45 mouse cellular contexts compared by ENCODE assay signal in the genomic region with DNA sequence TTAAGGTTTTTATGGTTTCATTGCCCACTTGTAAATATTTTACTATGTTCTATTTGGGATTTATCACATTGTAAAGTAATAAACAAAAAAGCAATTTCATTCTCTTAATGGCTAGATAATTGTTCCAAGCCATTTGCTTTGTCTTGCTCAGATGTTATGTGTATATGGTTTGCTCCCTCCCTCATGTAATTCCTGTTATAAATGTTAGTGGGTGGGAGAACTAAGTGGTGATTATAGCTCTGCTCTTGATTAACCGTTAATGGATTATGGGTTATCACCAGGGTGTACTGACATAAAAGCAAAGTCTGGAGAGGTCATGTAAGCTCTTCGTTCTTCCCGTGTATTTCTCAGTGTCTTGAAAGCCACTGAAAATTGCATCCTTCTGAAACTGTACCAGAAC. TPM values are rescaled to one million over a fixed set of nuclear protein-coding genes. Genes with fewer than 3 reads are reported as not detected.
"Had no signal": no experiment of that assay in that cellular context is flagged by ENCODE, and none has a peak within 500 bp of the region (broad histone marks: within the 10 kb centered on the region; RNA-seq: fewer than 3 reads in every experiment).

No protein-coding gene starts in this region.

- ATAC-seq: liver, embryonic 12.5 days; liver, postnatal 0 days; lung, postnatal 0 days; midbrain, embryonic 13.5 days; midbrain, embryonic 15.5 days; midbrain, embryonic 16.5 days had no signal

- H3K4me2 ChIP-seq: limb, embryonic 12.5 days; limb, embryonic 13.5 days; limb, embryonic 15.5 days; liver, embryonic 11.5 days; liver, embryonic 12.5 days; liver, embryonic 13.5 days; liver, embryonic 15.5 days; lung, embryonic 14.5 days; lung, embryonic 15.5 days; midbrain, embryonic 11.5 days; midbrain, embryonic 12.5 days; midbrain, embryonic 13.5 days; midbrain, embryonic 15.5 days had no signal

- H3K4me3 ChIP-seq: left cerebral cortex, adult 2 months; limb, embryonic 10.5 days; limb, embryonic 12.5 days; limb, embryonic 13.5 days; limb, embryonic 15.5 days; liver, embryonic 12.5 days; liver, embryonic 13.5 days; liver, embryonic 15.5 days; lung, embryonic 15.5 days; megakaryocyte, embryonic 14.5 days; midbrain, embryonic 10.5 days; midbrain, embryonic 12.5 days; midbrain, embryonic 13.5 days; midbrain, embryonic 15.5 days; myocyte had no signal

- H3K27me3 ChIP-seq: liver, embryonic 13.5 days; lung, embryonic 15.5 days; midbrain, embryonic 12.5 days; midbrain, embryonic 13.5 days; midbrain, embryonic 15.5 days had no signal

- H3K9me3 ChIP-seq: limb, embryonic 10.5 days; limb, embryonic 12.5 days; limb, embryonic 13.5 days; limb, embryonic 15.5 days; liver, embryonic 12.5 days; liver, embryonic 13.5 days; liver, embryonic 15.5 days; lung, embryonic 15.5 days; megakaryocyte, embryonic 14.5 days; midbrain, embryonic 10.5 days; midbrain, embryonic 12.5 days; midbrain, embryonic 13.5 days; midbrain, embryonic 15.5 days had no signal

- DNase-seq: left cerebral cortex, postnatal 4 days; liver; liver, embryonic 13.5 days; liver, postnatal 0 days; lung, adult 18-20 months; lung, adult 2 months; lung, embryonic 14.5 days; lung, postnatal 10 days; lung, postnatal 14 days; lung, postnatal 36 days; lung, postnatal 4 days; midbrain, embryonic 14.5 days had no signal

- H3K9ac ChIP-seq: limb, embryonic 12.5 days; limb, embryonic 13.5 days; limb, embryonic 15.5 days; liver, embryonic 12.5 days; liver, embryonic 13.5 days; liver, embryonic 14.5 days; liver, embryonic 15.5 days; liver, postnatal 0 days; lung, embryonic 14.5 days; lung, embryonic 15.5 days; midbrain, embryonic 12.5 days; midbrain, embryonic 13.5 days; midbrain, embryonic 15.5 days had no signal

- H3K36me3 ChIP-seq: limb, embryonic 10.5 days; limb, embryonic 12.5 days; limb, embryonic 13.5 days; limb, embryonic 15.5 days; liver, embryonic 12.5 days; liver, embryonic 13.5 days; liver, embryonic 15.5 days; lung, embryonic 15.5 days; midbrain, embryonic 10.5 days; midbrain, embryonic 12.5 days; midbrain, embryonic 13.5 days; midbrain, embryonic 15.5 days had no signal

- H3K27ac ChIP-seq: left cerebral cortex, adult 2 months; limb, embryonic 10.5 days; limb, embryonic 12.5 days; limb, embryonic 13.5 days; limb, embryonic 15.5 days; liver, embryonic 12.5 days; liver, embryonic 13.5 days; liver, embryonic 14.5 days; liver, embryonic 15.5 days; lung, embryonic 15.5 days; macrophage; midbrain, embryonic 10.5 days; midbrain, embryonic 12.5 days; midbrain, embryonic 13.5 days; midbrain, embryonic 15.5 days had no signal

RNA-seq across cellular contexts. Expression of a gene that starts 33.7 kb away (rescaled TPM):
- total RNA-seq: megakaryocyte progenitor cell, adult 5-6 weeks; megakaryocyte-erythroid progenitor cell, adult 5-6 weeks; monocyte, adult 5-6 weeks had no signal

RNA-seq across cellular contexts. Expression of a gene that starts 34.1 kb away (rescaled TPM):
- total RNA-seq: left cerebral cortex, postnatal 14 days; megakaryocyte progenitor cell, adult 5-6 weeks; megakaryocyte, adult 5-6 weeks; megakaryocyte-erythroid progenitor cell, adult 5-6 weeks; midbrain, postnatal 0 days; monocyte, adult 5-6 weeks had no signal
- polyA plus RNA-seq: limb, embryonic 10.5 days; limb, embryonic 11.5 days; limb, embryonic 12.5 days; limb, embryonic 13.5 days; limb, embryonic 14.5 days; limb, embryonic 15.5 days; liver, embryonic 11.5 days; liver, embryonic 12.5 days; liver, embryonic 13.5 days; liver, embryonic 14.5 days; liver, embryonic 15.5 days; liver, embryonic 16.5 days; liver, postnatal 0 days; lung, embryonic 14.5 days; macrophage; midbrain, embryonic 10.5 days; midbrain, embryonic 11.5 days; midbrain, embryonic 12.5 days; midbrain, embryonic 13.5 days; midbrain, embryonic 14.5 days; midbrain, embryonic 15.5 days; midbrain, postnatal 0 days; myocyte had no signal

RNA-seq across cellular contexts. Expression of a gene that starts 41.7 kb away (rescaled TPM):
- total RNA-seq: left cerebral cortex, adult 18-20 months; left cerebral cortex, postnatal 10 days; left cerebral cortex, postnatal 25 days; liver, adult 2 months; megakaryocyte progenitor cell, adult 5-6 weeks; megakaryocyte, adult 5-6 weeks; monocyte, adult 5-6 weeks had no signal
- polyA plus RNA-seq: limb, embryonic 10.5 days; liver, postnatal 0 days; macrophage; midbrain, embryonic 11.5 days; myocyte had no signal
